Mouse (Mus musculus) C2C12 (cell line): ENCODE results near the gene Ackr2.

Experiments
- CEBPB ChIP-seq: IDR thresholded peaks from one replicate; pipeline ENCODE4 v1.6.1; 2011; ENCODE audit warnings: low read depth, mild to moderate bottlenecking, control low read depth, moderate library complexity
- CTCF ChIP-seq: IDR thresholded peaks from one replicate; pipeline ENCODE4 v1.5.1; 2011; ENCODE audit not compliant: control insufficient read depth, insufficient read depth, insufficient read length
- MAX ChIP-seq: IDR thresholded peaks from one replicate; pipeline ENCODE4 v1.6.1; 2011; ENCODE audit warnings: mild to moderate bottlenecking, control low read depth
- MYOG ChIP-seq: IDR thresholded peaks from one replicate; pipeline ENCODE4 v1.6.1; 2011; ENCODE audit not compliant: control insufficient read depth, insufficient read length; ENCODE audit errors: extremely low read depth
- USF1 ChIP-seq: IDR thresholded peaks from one replicate; pipeline ENCODE4 v1.6.1; 2011; ENCODE audit warnings: low read depth, mild to moderate bottlenecking, control low read depth, moderate library complexity

DNA sequence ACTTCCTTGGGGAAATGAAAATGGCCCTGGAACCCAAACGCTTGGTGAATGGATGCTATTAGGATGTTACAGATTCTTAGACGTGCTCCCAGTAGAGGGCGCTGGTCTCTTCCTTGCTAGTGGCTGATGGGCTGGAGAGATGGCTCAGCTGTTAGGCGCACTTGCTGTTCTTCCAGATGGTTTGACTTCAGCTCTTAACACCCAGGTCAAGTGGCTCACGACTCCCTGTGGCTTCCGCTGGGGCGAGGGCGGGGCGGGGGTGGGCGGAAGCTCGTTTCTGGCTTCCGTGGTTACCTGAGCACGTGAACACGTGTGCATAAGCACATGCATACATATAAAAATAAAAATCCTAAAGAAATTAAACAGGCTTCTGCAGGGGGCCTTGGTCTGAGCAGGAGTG, 17.3 kb upstream of the Ackr2 start:
- TF ChIP-seq CTCF, result peak; percentile 34
- TF ChIP-seq CEBPB, result no peak
- TF ChIP-seq USF1, result no peak
- TF ChIP-seq MAX, result no peak
- TF ChIP-seq MYOG, result no peak
